Mouse (Mus musculus): ENCODE measurements at regions not wholly inside any gene's neighbourhood (a gene's known extent, or its start where the extent isn't known, plus 50 kb on each side); places are given as distances from the start of the nearest gene placed in this dataset.

GRCm38 (mm10) chr9:122450524-122450923 is 99.1 kb downstream of the Abhd5 start:
- TF ChIP-seq CTCF (IDR thresholded peaks at IDR 0.05; ENCODE audit: borderline replicate concordance, insufficient read depth, low read depth, low read length), result no peak
- no peak for TF ChIP-seq POLR2A (IDR thresholded peaks at IDR 0.05; ENCODE audit: borderline replicate concordance, insufficient read depth, low read length)

Data from cerebellum, adult 2 months (tissue).